ENCODE assay signal across 23 mouse cellular contexts in genomic region chr1:58717589-58718270, GRCm38 (mm10). TPM values are rescaled to one million over a fixed set of nuclear protein-coding genes. Genes with fewer than 3 reads are reported as not detected.
"Had no signal": no experiment of that assay in that cellular context is flagged by ENCODE, and none has a peak within 500 bp of the region (broad histone marks: within the 10 kb centered on the region; RNA-seq: fewer than 3 reads in every experiment).

No protein-coding gene starts in this region.

- H3K9ac ChIP-seq: liver, embryonic 14.5 days; lung, embryonic 15.5 days; midbrain, embryonic 13.5 days; midbrain, embryonic 15.5 days; neural tube, embryonic 13.5 days; neural tube, embryonic 15.5 days had no signal

- DNase-seq: lung, adult 2 months; lung, postnatal 4 days; retina, postnatal 1 day; right cerebral cortex, adult 18-20 months; right cerebral cortex, postnatal 25 days; right cerebral cortex, postnatal 4 days; spleen, adult 18-20 months; thymus, adult 18-20 months; thymus, postnatal 25 days had no signal

- H3K4me2 ChIP-seq: lung, embryonic 15.5 days; midbrain, embryonic 11.5 days; midbrain, embryonic 13.5 days; midbrain, embryonic 15.5 days; neural tube, embryonic 13.5 days; neural tube, embryonic 15.5 days had no signal

- H3K9me3 ChIP-seq: lung, embryonic 15.5 days; megakaryocyte, embryonic 14.5 days; midbrain, embryonic 13.5 days; midbrain, embryonic 15.5 days; neural tube, embryonic 13.5 days; neural tube, embryonic 15.5 days had no signal

- H3K36me3 ChIP-seq: midbrain, embryonic 15.5 days; neural tube, embryonic 13.5 days; neural tube, embryonic 15.5 days had no signal

- H3K27ac ChIP-seq: liver, embryonic 14.5 days; lung, embryonic 15.5 days; midbrain, embryonic 13.5 days; midbrain, embryonic 15.5 days; neural tube, embryonic 13.5 days; neural tube, embryonic 15.5 days had no signal

- ATAC-seq: lung, postnatal 0 days; midbrain, embryonic 13.5 days; midbrain, embryonic 15.5 days had no signal

- H3K4me3 ChIP-seq: lung, embryonic 15.5 days; midbrain, embryonic 13.5 days; midbrain, embryonic 15.5 days; neural tube, embryonic 13.5 days; neural tube, embryonic 15.5 days had no signal

- H3K27me3 ChIP-seq: lung, embryonic 15.5 days; megakaryocyte, embryonic 14.5 days; midbrain, embryonic 13.5 days; midbrain, embryonic 15.5 days; neural tube, embryonic 13.5 days; neural tube, embryonic 15.5 days had no signal

RNA-seq across cellular contexts. Expression of gene Als2cr12, which starts 21.9 kb away (rescaled TPM):
- total RNA-seq: midbrain, postnatal 0 days; monocyte, adult 5-6 weeks had no signal
- polyA plus RNA-seq: liver, embryonic 14.5 days; liver, embryonic 16.5 days; midbrain, embryonic 11.5 days; midbrain, embryonic 13.5 days; midbrain, embryonic 15.5 days; midbrain, postnatal 0 days; neural tube, embryonic 11.5 days; neural tube, embryonic 13.5 days; neural tube, embryonic 15.5 days; stomach, embryonic 14.5 days had no signal
